Mouse (Mus musculus) cerebellum, adult 2 months (tissue): ENCODE measurements around the gene Zfp276.

ENCODE experiments used
- CTCF ChIP-seq: fragments of 200-500 bp; IDR thresholded peaks from 2 replicates; pipeline ENCODE4 v1.5.1; 2011; ENCODE audit warnings: low read depth, mild to moderate bottlenecking, control low read depth, low read length, moderate library complexity, borderline replicate concordance; ENCODE audit not compliant: insufficient read depth
- POLR2A ChIP-seq: fragments of 200-500 bp; IDR thresholded peaks from 2 replicates; pipeline ENCODE4 v1.6.1; 2011; ENCODE audit warnings: low read length, control low read depth, borderline replicate concordance; ENCODE audit not compliant: insufficient read depth

DNA sequence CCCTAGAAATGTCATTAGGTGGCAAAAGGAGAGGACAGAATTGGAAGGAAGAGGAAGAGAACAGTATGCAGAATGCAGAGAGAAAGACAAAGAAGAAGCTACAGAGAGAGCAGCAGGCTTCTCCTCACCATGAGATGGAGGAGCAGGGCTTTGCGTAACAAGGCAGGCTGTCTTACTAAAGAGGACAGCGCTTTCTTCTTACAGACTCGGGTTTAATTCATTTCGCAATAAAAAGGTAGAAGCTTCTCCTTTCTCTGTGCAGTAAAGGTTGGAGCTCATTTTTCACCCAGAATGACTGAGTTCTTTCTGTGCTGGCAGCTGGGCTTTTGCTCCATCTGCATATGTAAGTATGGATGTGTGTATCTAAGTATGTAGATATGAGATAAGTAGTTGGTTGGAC is 25.8 kb downstream of the Zfp276 start:
- TF ChIP-seq POLR2A (no peak), CTCF (no peak)
